Mouse (Mus musculus) MEL (cell line): ENCODE results near the gene Ascl4. TPM values are rescaled to one million over a fixed set of nuclear protein-coding genes. Genes with fewer than 3 reads are reported as not detected.
A peak's percentile ranks its signal among the peaks of the same experiment; 100 is the strongest.

Experiments used
- DNase-seq: peaks from one replicate; pipeline ENCODE4 v3.0.0; 2011; ENCODE audit warnings: low read depth, low spot score
- H3K27ac ChIP-seq: 2 replicates; pipeline ENCODE4 v1.5.1; 2012; ENCODE audit warnings: low read depth, mild to moderate bottlenecking, control low read depth, low read length, moderate library complexity; ENCODE audit not compliant: control insufficient read depth
- H3K27me3 ChIP-seq, 2 experiments: fragments of 150-350 bp in 1 of 2; sonication (generic) in 1 of 2; 2 replicates each; pipeline ENCODE4 v1.6.1; 2012; ENCODE audit warnings: low read length in 2 of 2, mild to moderate bottlenecking in 2 of 2, improper control_type of control experiment in 1 of 2, moderate library complexity in 1 of 2; ENCODE audit not compliant: insufficient read depth in 2 of 2, control insufficient read depth in 1 of 2
- H3K36me3 ChIP-seq, 2 experiments: 2 replicates each; pipeline ENCODE4 v1.6.1; 2012 to 2014; ENCODE audit warnings: low read length in 2 of 2, improper control_type of control experiment in 1 of 2, inconsistent platforms in 1 of 2, mild to moderate bottlenecking in 1 of 2; ENCODE audit not compliant: insufficient read depth in 2 of 2, control insufficient read depth in 1 of 2
- H3K4me1 ChIP-seq, 2 experiments: fragments of 150-350 bp in 1 of 2; sonication (generic) in 1 of 2; 2 replicates each; pipeline ENCODE4 v1.6.1; 2012; ENCODE audit warnings: low read length in 2 of 2, improper control_type of control experiment in 1 of 2, mild to moderate bottlenecking in 1 of 2; ENCODE audit not compliant: insufficient read depth in 2 of 2, control insufficient read depth in 1 of 2
- H3K4me3 ChIP-seq, 2 experiments: fragments of 150-350 bp in 1 of 2; sonication (generic) in 1 of 2; 2 replicates each; pipeline ENCODE4 v1.5.1; 2012; ENCODE audit warnings: low read depth in 2 of 2, low read length in 2 of 2, mild to moderate bottlenecking in 2 of 2, moderate library complexity in 2 of 2, control low read depth in 1 of 2, improper control_type of control experiment in 1 of 2; ENCODE audit not compliant: control insufficient read depth in 1 of 2, insufficient read depth in 1 of 2
- H3K79me2 ChIP-seq: 2 replicates; pipeline ENCODE4 v1.6.1; 2012; ENCODE audit warnings: mild to moderate bottlenecking, low read length, moderate library complexity; ENCODE audit not compliant: control insufficient read depth, poor library complexity, insufficient read depth
- H3K9ac ChIP-seq: 2 replicates; pipeline ENCODE4 v1.6.1; 2012; ENCODE audit warnings: low read depth, mild to moderate bottlenecking, control low read depth, low read length, moderate library complexity; ENCODE audit not compliant: control insufficient read depth, poor library complexity, severe bottlenecking
- H3K9me3 ChIP-seq: fragments of 150-350 bp; sonication (generic); replicated peaks from 2 replicates; pipeline ENCODE4 v1.6.1; 2012; ENCODE audit warnings: mild to moderate bottlenecking, low read length, improper control_type of control experiment, moderate library complexity; ENCODE audit not compliant: insufficient read depth
- ELF1 ChIP-seq: IDR thresholded peaks from 2 replicates; pipeline ENCODE4 v1.6.1; 2014; ENCODE audit warnings: low read depth, mild to moderate bottlenecking, inconsistent platforms, low read length, improper control_type of control experiment, moderate library complexity
- GATA1 ChIP-seq: IDR thresholded peaks from 2 replicates; pipeline ENCODE4 v1.6.1; 2011; ENCODE audit warnings: low read depth, low read length, improper control_type of control experiment
- JUND ChIP-seq: IDR thresholded peaks from 2 replicates; pipeline ENCODE4 v1.6.1; 2011; ENCODE audit warnings: low read depth, mild to moderate bottlenecking, improper control_type of control experiment, low read length
- MAFK ChIP-seq: IDR thresholded peaks from 2 replicates; pipeline ENCODE4 v1.6.1; 2011; ENCODE audit warnings: low read depth, mild to moderate bottlenecking, low read length, improper control_type of control experiment, borderline replicate concordance
- MYB ChIP-seq: IDR thresholded peaks from 2 replicates; pipeline ENCODE4 v1.6.1; 2011; ENCODE audit warnings: mild to moderate bottlenecking, low read depth, low read length, improper control_type of control experiment
- NELFE ChIP-seq: IDR thresholded peaks from 2 replicates; pipeline ENCODE4 v1.6.1; 2011; ENCODE audit warnings: low read depth, low read length, improper control_type of control experiment
- POLR2A ChIP-seq, 2 experiments: IDR thresholded peaks; 2 replicates each; pipeline ENCODE4 v1.6.1; 2011 to 2012; ENCODE audit warnings: low read length in 2 of 2, mild to moderate bottlenecking in 2 of 2, control low read depth in 1 of 2, improper control_type of control experiment in 1 of 2, low read depth in 1 of 2, moderate library complexity in 1 of 2; ENCODE audit not compliant: control insufficient read depth in 1 of 2, insufficient read depth in 1 of 2, poor library complexity in 1 of 2
- POLR2AphosphoS5 ChIP-seq: IDR thresholded peaks from 2 replicates; pipeline ENCODE4 v1.6.1; 2012; ENCODE audit warnings: low read depth, borderline replicate concordance, mild to moderate bottlenecking, inconsistent platforms, low read length, moderate library complexity, mixed read lengths
- RAD21 ChIP-seq: IDR thresholded peaks from 2 replicates; pipeline ENCODE4 v1.6.1; 2011; ENCODE audit warnings: mild to moderate bottlenecking, low read depth, low read length, improper control_type of control experiment
- RCOR1 ChIP-seq: IDR thresholded peaks from 2 replicates; pipeline ENCODE4 v1.6.1; 2012; ENCODE audit warnings: low read depth, mild to moderate bottlenecking, inconsistent platforms, low read length, improper control_type of control experiment
- TAL1 ChIP-seq: IDR thresholded peaks from 2 replicates; pipeline ENCODE4 v1.6.1; 2012; ENCODE audit warnings: mild to moderate bottlenecking, inconsistent platforms, low read length, moderate library complexity, mixed read lengths
- TCF12 ChIP-seq: IDR thresholded peaks from 2 replicates; pipeline ENCODE4 v1.6.1; 2014; ENCODE audit warnings: low read depth, mild to moderate bottlenecking, inconsistent platforms, low read length, improper control_type of control experiment, moderate library complexity
- UBTF ChIP-seq: IDR thresholded peaks from 2 replicates; pipeline ENCODE4 v1.6.1; 2012; ENCODE audit warnings: low read depth, mild to moderate bottlenecking, inconsistent platforms, low read length, improper control_type of control experiment, moderate library complexity, borderline replicate concordance; ENCODE audit not compliant: insufficient read depth
- USF1 ChIP-seq: IDR thresholded peaks from 2 replicates; pipeline ENCODE4 v1.6.1; 2014; ENCODE audit warnings: low read depth, mild to moderate bottlenecking, inconsistent platforms, low read length, improper control_type of control experiment, moderate library complexity
- USF2 ChIP-seq, 2 experiments: IDR thresholded peaks; 2 replicates each; pipeline ENCODE4 v1.6.1; 2011 to 2012; ENCODE audit warnings: improper control_type of control experiment in 2 of 2, low read length in 2 of 2, borderline replicate concordance in 1 of 2, inconsistent platforms in 1 of 2, low read depth in 1 of 2, mild to moderate bottlenecking in 1 of 2; ENCODE audit not compliant: insufficient read depth in 1 of 2
- ZKSCAN1 ChIP-seq: IDR thresholded peaks from 2 replicates; pipeline ENCODE4 v1.6.1; 2012; ENCODE audit warnings: low read depth, mild to moderate bottlenecking, inconsistent platforms, low read length, improper control_type of control experiment, moderate library complexity
- ZMIZ1 ChIP-seq: IDR thresholded peaks from 2 replicates; pipeline ENCODE4 v1.6.1; 2012; ENCODE audit warnings: low read depth, mild to moderate bottlenecking, inconsistent platforms, low read length, improper control_type of control experiment, moderate library complexity
- polyA plus RNA-seq, 2 experiments: library from polyadenylated mRNA; stranded (reverse) in 1 of 2; unstranded in 1 of 2; fragments of >175 nt in 1 of 2; fragments of >200 nt in 1 of 2; gene quantifications; 2 replicates each; pipeline versions ENCODE4 v1.2.1 to v1.2.4; 2012; ENCODE audit warnings: low replicate concordance in 2 of 2, low read depth in 1 of 2; ENCODE audit not compliant: insufficient read length in 2 of 2, insufficient read depth in 1 of 2, missing spikeins in 1 of 2
- total RNA-seq: library from RNA; depleted of rRNA; stranded (reverse); fragments of 300-350 nt; gene quantifications from 2 replicates; pipeline ENCODE4 v1.2.3, GENCODE M21; 2012

The Ascl4 gene
- total and polyA plus RNA-seq, 3 experiments, result not detected

GRCm38 (mm10) chr10:85951765-85952443, 24.4 kb downstream of the Ascl4 start:
- Histone ChIP-seq H3K9ac (no peak overlapping the region), H3K36me3 (peaks cover 6 to 24% of the 10 kb centered on the region in 2 experiments), H3K9me3 (no peaks in the 10 kb centered on the region), H3K27me3 (no peaks in the 10 kb centered on the region), H3K27ac (no peak overlapping the region), H3K4me1 (no peaks in the 10 kb centered on the region), H3K79me2 (peaks cover 19% of the 10 kb centered on the region), H3K4me3 (no peak overlapping the region)
- peak; percentile 25 for DNase-seq
- TF ChIP-seq ZMIZ1 (no peak), RAD21 (no peak), GATA1 (no peak), NELFE (no peak), POLR2AphosphoS5 (no peak), TCF12 (no peak), TAL1 (no peak), USF2 (IDR thresholded peaks at IDR 0.05; ENCODE audit: borderline replicate concordance in 1 of 2, insufficient read depth in 1 of 2, low read depth in 1 of 2, low read length in 2 of 2) (no peak)

GRCm38 (mm10) chr10:85953401-85953800, 25.9 kb downstream of the Ascl4 start:
- no peak overlapping the region for H3K9ac ChIP-seq
- H3K27ac ChIP-seq, result no peak overlapping the region
- no peaks in the 10 kb centered on the region for H3K4me1 ChIP-seq
- TF ChIP-seq JUND (no peak), RCOR1 (no peak), USF2 (IDR thresholded peaks at IDR 0.05; ENCODE audit: borderline replicate concordance in 1 of 2, insufficient read depth in 1 of 2, low read depth in 1 of 2, low read length in 2 of 2) (no peak), MAFK (no peak), ZMIZ1 (no peak), ZKSCAN1 (no peak), NELFE (no peak), MYB (no peak), GATA1 (no peak), USF1 (no peak), UBTF (no peak), ELF1 (no peak), POLR2A (IDR thresholded peaks at IDR 0.05; ENCODE audit: control insufficient read depth in 1 of 2, insufficient read depth in 1 of 2, low read depth in 1 of 2, low read length in 2 of 2, poor library complexity in 1 of 2) (no peak)
- H3K9me3 ChIP-seq, result no peaks in the 10 kb centered on the region
- no peak overlapping the region for H3K4me3 ChIP-seq
- peaks cover 26% of the 10 kb centered on the region for H3K79me2 ChIP-seq
- DNase-seq, result no peak
- H3K36me3 ChIP-seq, result peaks cover 6 to 24% of the 10 kb centered on the region in 2 experiments
- H3K27me3 ChIP-seq, result no peaks in the 10 kb centered on the region
